Mouse (Mus musculus) embryonic fibroblast, embryonic 13.5 days (primary cell): ENCODE measurements at regions not wholly inside any gene's neighbourhood (a gene's known extent, or its start where the extent isn't known, plus 50 kb on each side); places are given as distances from the start of the nearest gene placed in this dataset.

Experiments
- H3K27ac ChIP-seq: 2 replicates; pipeline ENCODE4 v1.5.1; 2012; ENCODE audit warnings: low read length, control low read depth, inconsistent platforms; ENCODE audit not compliant: insufficient read depth
- H3K4me1 ChIP-seq: 2 replicates; pipeline ENCODE4 v1.6.1; 2011; ENCODE audit warnings: low read length; ENCODE audit not compliant: control insufficient read depth, insufficient read depth
- H3K4me3 ChIP-seq: 2 replicates; pipeline ENCODE4 v1.5.1; 2011; ENCODE audit warnings: mild to moderate bottlenecking, control low read depth, low read length; ENCODE audit not compliant: insufficient read depth
- CTCF ChIP-seq: IDR thresholded peaks from 2 replicates; pipeline ENCODE4 v1.5.1; 2011; ENCODE audit warnings: mild to moderate bottlenecking, control low read depth, low read length, moderate library complexity, borderline replicate concordance; ENCODE audit not compliant: insufficient read depth
- POLR2A ChIP-seq: IDR thresholded peaks from 2 replicates; pipeline ENCODE4 v1.6.1; 2011; ENCODE audit warnings: low read depth, mild to moderate bottlenecking, control low read depth, low read length, moderate library complexity

- Histone ChIP-seq H3K27ac (no peak overlapping the region), H3K4me3 (no peak overlapping the region), H3K4me1 (no peaks in the 10 kb centered on the region)
- TF ChIP-seq CTCF (no peak), POLR2A (no peak)
These were observed 1187.0 kb upstream of the Map3k7 start for GRCm38 (mm10) chr4:30776816-30777442.

- H3K27ac ChIP-seq, result no peak overlapping the region
- TF ChIP-seq POLR2A, result no peak
- no peak for TF ChIP-seq CTCF
- H3K4me1 ChIP-seq, result no peaks in the 10 kb centered on the region
- no peak overlapping the region for H3K4me3 ChIP-seq
These were observed 1182.2 kb upstream of the Map3k7 start for GRCm38 (mm10) chr4:30781649-30782048.

- TF ChIP-seq POLR2A, result no peak
- no peak for TF ChIP-seq CTCF
- Histone ChIP-seq H3K4me3 (no peak overlapping the region), H3K27ac (no peak overlapping the region), H3K4me1 (no peaks in the 10 kb centered on the region; the same call in 1 of the 2 replicates)
These were observed 1173.8 kb upstream of the Map3k7 start for GRCm38 (mm10) chr4:30789976-30790657.

GRCm38 (mm10) chr4:30809798-30810197 is 1154.1 kb upstream of the Map3k7 start:
- no peak overlapping the region for H3K27ac ChIP-seq
- TF ChIP-seq POLR2A, result no peak
- no peak for TF ChIP-seq CTCF
- no peaks in the 10 kb centered on the region for H3K4me1 ChIP-seq
- no peak overlapping the region for H3K4me3 ChIP-seq

- H3K27ac ChIP-seq, result no peak overlapping the region
- no peak overlapping the region for H3K4me3 ChIP-seq
- TF ChIP-seq CTCF, result no peak
- no peak for TF ChIP-seq POLR2A
- no peaks in the 10 kb centered on the region for H3K4me1 ChIP-seq
These were observed 1108.4 kb upstream of the Map3k7 start for GRCm38 (mm10) chr4:30855361-30856056.

- H3K27ac ChIP-seq, result no peak overlapping the region
- peaks cover 1% of the 10 kb centered on the region; the same call in 1 of the 2 replicates for H3K4me1 ChIP-seq
- TF ChIP-seq CTCF (no peak), POLR2A (no peak)
- no peak overlapping the region for H3K4me3 ChIP-seq
These were observed 1058.9 kb upstream of the Map3k7 start for GRCm38 (mm10) chr4:30904966-30905365.

- H3K27ac ChIP-seq, result no peak overlapping the region
- H3K4me3 ChIP-seq, result no peak overlapping the region
- no peak for TF ChIP-seq POLR2A
- no peak for TF ChIP-seq CTCF
- no peaks in the 10 kb centered on the region for H3K4me1 ChIP-seq
These were observed 1041.0 kb upstream of the Map3k7 start for GRCm38 (mm10) chr4:30922944-30923343.

GRCm38 (mm10) chr4:30932358-30932757 is 1031.5 kb upstream of the Map3k7 start:
- H3K4me1 ChIP-seq, result no peaks in the 10 kb centered on the region
- no peak for TF ChIP-seq POLR2A
- TF ChIP-seq CTCF, result no peak
- no peak overlapping the region for H3K27ac ChIP-seq
- H3K4me3 ChIP-seq, result no peak overlapping the region

- H3K4me3 ChIP-seq, result no peak overlapping the region
- no peaks in the 10 kb centered on the region for H3K4me1 ChIP-seq
- 0 out of 2 replicates have a peak overlapping the region, but pooled peaks have one; percentile 24 for H3K27ac ChIP-seq
- TF ChIP-seq CTCF, result no peak
- no peak for TF ChIP-seq POLR2A
These were observed 1030.6 kb upstream of the Map3k7 start for GRCm38 (mm10) chr4:30933030-30933987.
